Mouse (Mus musculus) cerebellum, adult 9-11 months (tissue): ENCODE measurements around the gene Il11ra1.
A peak's percentile ranks its signal among the peaks of the same experiment; 100 is the strongest.

Experiments
- DNase-seq: peaks from one replicate; pipeline ENCODE4 v3.0.0; 2022

Il11ra1 gene

GRCm38 (mm10) chr4:41699783-41700182 is at the start of gene Il11ra1:
TSS of gene Il11ra1 (plus strand) at chr4:41699989.
- peak; percentile 49 for DNase-seq

DNA sequence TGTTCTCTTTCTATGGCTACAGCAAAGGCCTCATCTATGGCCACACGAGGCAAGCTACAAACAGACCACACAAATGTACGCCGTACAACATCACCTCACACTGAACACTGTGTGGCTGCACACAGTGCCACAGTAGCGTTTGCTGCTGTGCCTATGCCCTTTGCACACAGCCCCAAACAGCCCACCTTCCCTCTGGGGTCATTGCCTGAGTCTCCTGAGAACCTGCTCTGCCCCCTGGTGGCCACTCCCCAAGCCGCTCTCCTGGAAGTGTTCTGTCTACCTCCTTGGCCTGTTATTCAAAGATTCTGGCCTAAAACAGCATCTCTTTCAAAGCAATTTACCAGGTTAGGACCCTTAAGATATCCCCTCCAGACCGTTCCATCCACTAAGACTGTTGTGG is 46.5 kb upstream of the Il11ra1 start:
- peak; percentile 74 for DNase-seq

GRCm38 (mm10) chr4:41653730-41654129 is 46.1 kb upstream of the Il11ra1 start:
- no peak for DNase-seq

DNA sequence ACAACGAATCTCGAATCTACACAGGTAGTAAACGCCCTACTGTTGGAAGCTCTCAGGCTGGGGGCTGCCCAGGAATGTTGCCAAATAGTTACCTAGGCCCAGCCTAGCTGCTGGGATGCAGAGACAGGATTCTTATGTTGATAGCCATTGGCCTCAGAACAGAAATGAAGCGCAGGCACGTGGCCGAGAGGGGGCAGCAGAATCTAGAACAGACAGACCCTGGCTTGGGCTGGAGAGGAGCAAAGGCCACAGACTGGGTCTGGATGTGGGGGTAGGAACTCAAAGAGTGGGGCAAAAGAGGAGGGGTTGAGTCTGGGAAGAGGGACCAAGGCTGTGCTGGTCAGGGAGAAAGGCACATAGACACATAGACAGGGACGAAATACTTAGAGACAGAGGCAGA is 45.6 kb upstream of the Il11ra1 start:
- DNase-seq, result peak; percentile 79

GRCm38 (mm10) chr4:41655525-41655924 is 44.3 kb upstream of the Il11ra1 start:
- no peak for DNase-seq

- no peak for DNase-seq
Observed at GRCm38 (mm10) chr4:41658566-41659384, 41.0 kb upstream of the Il11ra1 start.

DNA sequence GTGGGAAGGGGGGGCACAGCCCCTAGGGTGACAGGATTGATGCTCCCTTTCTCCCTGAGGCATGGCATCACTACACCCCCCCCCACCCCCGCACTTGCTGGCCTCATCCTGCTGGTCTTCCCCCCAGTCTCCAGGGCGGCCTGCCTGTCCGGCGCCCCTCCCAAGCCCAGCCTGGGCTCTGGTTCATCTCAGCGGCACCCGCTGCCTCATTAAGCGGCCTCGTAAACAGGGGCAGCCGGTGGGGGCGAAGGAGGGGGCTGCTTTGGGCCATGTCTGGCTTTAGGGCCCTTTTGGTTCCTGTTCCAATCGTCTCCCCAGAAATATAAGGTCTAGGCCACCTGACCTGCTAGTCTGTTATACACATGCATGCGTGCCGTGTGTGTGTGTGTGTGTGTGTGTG is 40.2 kb upstream of the Il11ra1 start:
- no peak for DNase-seq

DNA sequence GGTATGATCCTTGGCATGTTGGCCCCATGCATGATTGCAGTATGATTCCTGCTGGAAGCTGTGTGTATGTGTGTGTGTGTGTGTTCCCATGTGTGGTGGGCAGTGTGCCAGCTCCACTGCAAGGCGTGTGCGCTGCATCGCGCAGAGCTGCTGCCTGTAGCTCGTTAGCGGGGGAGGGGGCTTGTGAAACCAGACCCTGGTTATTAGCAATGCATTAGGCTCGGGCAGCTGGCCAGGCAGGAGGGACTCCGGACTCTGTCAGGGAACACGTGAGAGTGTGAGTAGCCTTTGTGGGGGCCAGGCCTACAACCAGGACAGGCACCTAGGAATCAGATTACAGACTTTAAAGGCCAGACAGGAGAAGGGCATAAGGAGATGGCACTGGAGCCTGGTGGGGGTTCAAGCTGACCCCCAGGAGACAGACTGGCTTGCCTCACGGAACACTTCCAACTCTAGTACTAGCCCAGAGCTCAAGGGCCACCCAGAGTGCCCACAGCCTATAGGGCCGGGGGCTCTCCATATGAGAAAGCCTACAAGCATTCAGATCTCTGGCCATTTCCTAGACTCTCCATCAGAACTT is 38.8 kb upstream of the Il11ra1 start:
- no peak for DNase-seq

DNA sequence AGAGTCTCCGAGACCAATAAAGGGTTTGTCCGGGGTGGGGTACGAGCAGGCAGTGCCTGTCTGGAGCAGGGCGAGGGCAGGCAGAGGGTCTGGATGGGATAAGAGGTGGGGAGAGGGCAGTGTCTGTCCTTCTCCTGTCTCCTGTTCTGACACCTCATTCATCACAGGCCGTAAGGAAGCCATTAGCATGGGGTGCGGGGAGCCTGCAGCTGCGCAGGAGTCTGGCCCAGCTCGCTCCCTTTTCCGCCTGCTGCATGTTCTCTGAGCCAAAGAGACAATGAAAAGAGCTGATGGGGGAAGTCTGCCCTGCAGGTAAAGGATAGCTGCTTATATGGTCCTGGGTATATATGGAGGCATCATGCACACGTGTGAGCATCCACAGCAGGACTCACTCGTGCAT is 37.1 kb upstream of the Il11ra1 start:
- no peak for DNase-seq

GRCm38 (mm10) chr4:41663614-41664013 is 36.2 kb upstream of the Il11ra1 start:
- no peak for DNase-seq

DNA sequence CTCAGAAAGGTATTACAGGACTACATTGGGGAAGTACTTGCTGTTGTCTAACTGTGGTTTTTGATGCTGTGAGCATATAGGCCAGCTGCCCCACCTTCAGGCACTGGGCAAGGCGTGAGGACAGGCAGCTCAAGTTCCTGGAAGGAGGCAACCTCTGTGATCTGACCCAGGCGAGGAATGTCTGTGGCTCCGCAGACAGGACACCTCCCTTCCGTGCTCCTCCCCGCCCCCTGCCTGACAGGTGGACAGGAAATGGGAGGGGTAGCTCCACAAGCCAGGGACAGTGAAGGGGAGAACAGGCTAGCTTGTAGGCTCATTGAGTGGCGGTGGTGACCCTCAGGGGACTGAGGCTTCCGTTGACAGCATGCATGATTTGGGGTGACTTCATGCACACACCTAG is 35.3 kb upstream of the Il11ra1 start:
- no peak for DNase-seq

DNA sequence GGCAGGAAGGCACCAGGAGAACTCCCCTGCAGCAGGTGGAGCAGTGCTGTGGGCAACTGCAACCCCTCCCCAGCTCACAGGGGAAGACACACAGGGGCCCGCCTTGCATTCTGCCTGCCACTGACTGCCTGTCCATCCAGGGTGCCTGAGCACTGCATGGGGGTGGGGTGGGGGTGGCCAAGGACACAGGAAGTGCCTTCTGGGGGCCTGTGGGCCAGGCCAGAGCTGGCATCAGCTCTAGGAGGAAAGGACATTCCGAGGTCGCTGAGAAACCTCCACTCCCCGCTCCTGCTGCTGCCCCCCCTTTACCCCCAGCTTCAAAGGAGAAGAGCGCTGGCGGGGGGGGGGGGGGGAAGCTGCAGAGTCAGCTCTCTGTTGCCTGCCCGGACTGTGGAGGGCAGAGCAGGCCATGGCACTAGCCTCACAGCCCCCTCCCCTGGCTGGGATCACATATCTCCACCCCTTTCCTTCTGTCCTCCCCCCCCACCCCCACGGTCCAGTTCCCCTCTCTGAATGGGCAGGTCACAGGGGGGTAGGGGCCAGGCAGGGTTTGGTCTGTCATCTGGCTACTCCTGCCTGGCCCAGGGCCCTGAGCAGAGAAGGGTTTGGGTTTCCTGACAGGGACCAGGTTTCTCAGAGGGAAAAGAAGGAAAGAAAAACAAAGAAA is 34.6 kb upstream of the Il11ra1 start:
- DNase-seq, result no peak

DNA sequence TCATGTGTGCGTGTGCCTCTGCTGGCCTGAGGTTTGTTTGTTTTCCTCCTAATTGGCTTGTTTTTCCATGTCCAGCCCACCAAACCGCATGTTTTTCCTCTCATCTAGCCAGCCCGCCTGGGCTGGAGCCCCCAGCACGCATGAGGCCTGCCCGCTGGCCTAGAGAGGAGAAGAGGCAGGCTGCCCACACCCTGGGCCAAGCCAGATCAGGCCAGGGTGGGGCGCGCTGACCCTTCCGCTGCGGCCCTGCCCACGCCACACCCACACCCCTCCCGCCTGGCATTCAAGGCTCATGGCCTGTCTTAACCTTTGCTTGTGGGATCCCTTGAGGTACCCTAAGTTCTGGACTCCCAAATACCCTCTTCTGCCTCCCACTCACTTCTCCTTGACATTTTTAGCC is 33.1 kb upstream of the Il11ra1 start:
- DNase-seq, result no peak

DNA sequence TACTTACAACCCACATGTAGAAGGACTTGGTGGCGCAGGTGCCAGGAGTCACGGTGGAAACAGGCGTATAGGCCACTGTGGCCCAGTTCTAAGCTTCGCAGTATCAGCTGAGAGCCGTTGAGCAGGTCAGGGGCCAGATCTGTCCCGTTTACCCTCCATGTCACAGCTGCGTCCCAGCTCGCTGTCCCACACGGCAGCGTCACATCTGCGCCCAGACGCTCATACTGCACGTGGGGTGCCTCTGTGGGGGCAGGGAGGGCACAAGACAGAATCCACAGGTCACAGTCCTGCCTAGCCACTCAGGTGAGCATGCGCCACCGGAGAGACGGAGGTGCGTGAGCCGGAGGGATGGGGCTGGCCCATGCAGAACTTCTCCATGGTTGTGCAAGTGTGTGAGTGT is 29.0 kb upstream of the Il11ra1 start:
- no peak for DNase-seq

DNA sequence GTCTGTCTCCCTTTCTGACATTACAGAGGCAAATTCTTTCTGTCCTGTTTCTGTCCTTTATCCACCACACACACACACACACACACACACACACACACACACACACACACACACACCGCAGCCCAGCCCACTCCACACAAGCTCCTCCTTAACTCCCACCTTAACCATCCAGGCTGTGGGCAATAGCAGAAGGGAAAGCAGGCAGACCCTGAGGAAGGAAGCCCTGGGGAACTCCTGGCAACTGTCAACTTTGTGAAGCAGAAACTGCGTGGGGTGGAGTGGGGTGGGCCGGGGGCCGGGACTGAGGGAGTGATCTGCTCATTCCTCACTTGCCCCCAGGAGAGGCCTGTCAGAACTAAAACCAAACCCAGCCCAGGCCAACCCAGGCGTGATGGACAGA is 28.3 kb upstream of the Il11ra1 start:
- no peak for DNase-seq

DNA sequence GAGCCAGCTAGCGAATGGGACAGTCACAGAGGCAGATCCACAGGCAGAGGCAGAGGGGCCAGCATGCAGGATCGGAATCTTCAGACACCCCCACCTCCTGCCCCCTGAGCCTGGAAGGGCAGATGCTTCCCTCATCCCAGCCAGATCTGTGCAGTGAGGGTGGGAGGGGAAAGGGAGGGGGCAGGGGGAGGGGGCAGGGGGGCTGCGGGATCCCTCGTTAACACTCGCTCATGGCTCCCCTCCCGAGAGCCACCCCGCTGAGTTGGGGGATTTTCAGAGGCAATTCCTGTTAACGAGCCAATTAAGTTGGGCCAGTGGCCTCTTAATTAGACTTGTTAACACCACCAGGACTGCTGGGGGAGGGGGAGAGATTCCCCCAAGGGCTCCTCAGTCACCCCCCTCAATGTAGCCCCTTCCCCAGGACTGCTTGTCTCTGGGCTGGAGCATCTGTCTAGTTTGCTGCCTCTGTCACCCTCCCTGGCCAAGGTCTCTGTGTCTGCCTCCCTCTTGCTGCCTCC is 27.8 kb upstream of the Il11ra1 start:
- no peak for DNase-seq

- no peak for DNase-seq
Observed at GRCm38 (mm10) chr4:41672522-41672963, 27.2 kb upstream of the Il11ra1 start.

DNA sequence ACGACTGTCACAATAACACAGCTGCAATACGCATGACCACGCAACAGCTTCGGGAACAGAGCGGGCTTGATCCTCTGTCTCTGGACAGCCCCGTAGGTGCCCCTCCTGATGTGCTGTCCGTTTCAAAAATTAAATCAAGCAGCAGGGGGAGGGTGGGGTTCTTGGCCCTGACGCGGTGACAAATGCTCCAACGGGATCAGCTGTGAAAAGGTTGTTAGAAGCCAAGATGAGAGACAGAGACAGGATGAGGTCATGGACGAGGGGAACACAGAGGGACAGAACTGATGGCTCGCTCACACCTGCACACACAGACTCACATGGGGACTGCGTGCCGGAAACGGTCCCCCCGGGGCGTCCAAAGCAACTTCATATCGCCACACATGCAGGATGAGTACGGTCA is 26.6 kb upstream of the Il11ra1 start:
- no peak for DNase-seq

DNA sequence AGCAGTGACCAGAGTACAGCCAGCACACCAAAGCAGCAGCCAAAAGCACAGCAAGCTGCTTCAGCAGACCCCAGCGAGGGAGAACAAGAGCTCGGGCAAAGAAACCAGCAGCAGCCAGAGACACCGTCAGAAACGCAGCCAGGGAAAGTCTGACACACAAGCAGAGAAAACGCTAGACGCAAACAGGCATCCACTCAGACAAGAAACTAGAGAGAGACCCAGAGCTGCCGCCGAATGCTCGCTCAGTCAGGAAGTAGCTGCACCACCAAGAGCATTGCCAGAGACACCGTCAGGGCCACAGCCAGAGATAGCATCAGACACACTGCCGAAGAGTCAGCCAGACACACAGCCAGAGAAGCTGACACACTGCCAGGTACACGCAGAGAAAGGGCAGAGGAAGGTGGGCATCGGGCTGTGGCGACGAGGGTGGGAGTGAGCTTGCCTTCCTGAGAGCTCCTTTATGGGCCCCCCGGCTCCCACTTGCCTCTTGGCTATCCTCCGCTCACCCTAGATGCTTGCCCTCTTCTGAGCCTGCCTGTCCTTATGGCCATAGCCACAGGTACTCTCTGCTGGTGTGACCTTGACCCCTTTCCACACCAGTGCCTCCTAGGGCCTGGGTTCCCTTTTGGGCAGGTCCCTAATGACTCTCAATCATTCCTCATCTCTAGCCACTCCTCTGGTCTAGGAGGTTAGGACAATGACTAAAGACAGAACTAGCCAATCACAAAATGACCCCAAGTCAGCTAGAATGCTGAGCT is 23.4 kb upstream of the Il11ra1 start:
- DNase-seq, result peak; percentile 80

DNA sequence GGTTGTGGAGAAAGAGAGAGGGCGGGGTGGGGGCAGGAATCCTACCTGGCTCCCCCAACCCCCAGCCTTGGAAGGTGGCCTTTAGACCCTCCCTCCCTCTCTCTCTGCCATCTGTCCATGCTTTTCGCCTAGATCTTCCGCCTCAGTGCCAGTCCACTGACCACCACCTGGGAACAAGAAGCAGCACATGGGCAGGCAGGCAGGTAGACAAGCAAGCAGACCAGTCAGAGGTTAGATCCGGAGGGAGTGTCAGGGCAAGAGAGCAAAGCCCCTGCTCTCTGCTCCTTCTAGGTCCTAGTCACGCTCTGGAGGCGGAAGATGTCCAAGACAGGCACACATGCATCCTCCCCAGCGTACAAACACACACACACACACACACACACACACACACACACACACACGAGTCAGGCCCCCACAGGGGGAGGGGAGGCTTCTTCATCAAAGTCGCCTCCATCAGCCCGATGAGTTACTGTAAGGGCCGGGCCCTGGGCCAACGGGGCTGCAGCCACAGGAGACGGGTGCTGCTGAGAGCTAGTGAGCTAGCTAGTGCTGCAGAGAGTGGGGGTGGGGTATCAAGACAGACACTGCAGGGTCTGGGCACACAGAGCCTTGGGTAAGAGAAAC is 22.7 kb upstream of the Il11ra1 start:
- peak; percentile 88 for DNase-seq

DNA sequence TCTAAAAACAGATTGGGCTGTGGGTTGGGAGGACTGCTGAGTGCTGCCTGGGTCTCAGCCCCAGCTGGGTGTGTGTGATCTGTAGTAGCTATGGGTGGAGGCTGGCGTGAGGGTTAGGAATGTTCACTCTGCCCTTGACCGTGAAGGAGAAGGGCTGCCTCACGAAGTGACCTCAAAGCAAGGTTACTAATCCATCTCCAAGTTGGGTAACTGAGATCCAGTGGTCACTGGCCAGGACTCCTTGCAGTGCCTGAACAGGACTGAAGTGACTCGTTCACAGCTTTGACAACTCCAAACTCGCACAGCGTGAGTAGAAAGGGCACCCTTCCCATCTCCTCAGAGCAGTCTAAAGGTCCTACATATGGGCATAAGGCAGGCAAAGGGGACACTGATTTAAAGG is 20.9 kb upstream of the Il11ra1 start:
- peak; percentile 41 for DNase-seq

DNA sequence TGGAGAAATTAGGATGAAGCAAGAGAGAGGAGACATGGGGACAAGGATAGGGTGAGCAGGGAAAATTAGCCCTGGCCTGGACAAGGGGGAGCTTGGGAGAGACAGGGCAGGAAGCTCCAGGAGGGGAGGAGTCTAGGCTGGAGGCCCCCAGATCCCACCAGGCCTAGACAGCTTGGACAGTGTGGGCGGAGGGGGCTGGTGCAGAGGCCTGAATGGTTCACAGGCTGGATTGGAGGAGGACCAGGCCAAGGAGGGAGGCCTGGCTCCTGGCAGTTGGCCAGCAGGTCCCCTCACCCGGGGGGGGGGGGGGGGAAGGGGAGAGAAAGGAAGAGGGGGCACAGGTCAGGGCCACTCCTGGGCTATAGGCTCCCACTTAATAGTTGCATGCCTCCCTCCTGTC is 20.5 kb upstream of the Il11ra1 start:
- peak; percentile 47 for DNase-seq

GRCm38 (mm10) chr4:41681176-41681575 is 18.6 kb upstream of the Il11ra1 start:
- peak; percentile 73 for DNase-seq
